Mouse (Mus musculus) embryonic facial prominence, embryonic 13.5 days (tissue): ENCODE data around the gene A630095E13Rik. TPM values are rescaled to one million over a fixed set of nuclear protein-coding genes. Genes with fewer than 3 reads are reported as not detected.
"Not testable (repeated sequence)": the region's sequence is repeated elsewhere in the genome, so short reads cannot be mapped to it uniquely, and the experiment has no call there.

ENCODE experiments used
- ATAC-seq: fragments of 200-750 bp; cut with Nextera tagmentation; 2 replicates; pipeline ENCODE4 v1.8.0; 2017; ENCODE audit warnings: low read depth; ENCODE audit not compliant: insufficient number of reproducible peaks, insufficient read depth, low FRiP score, low TSS enrichment
- H3K27ac ChIP-seq: fragments of 300-500 bp; sonication (generic); 2 replicates; pipeline ENCODE4 v1.5.1; 2015; ENCODE audit warnings: moderate library complexity, mild to moderate bottlenecking, inconsistent platforms
- H3K27me3 ChIP-seq: fragments of 300-500 bp; sonication (generic); 2 replicates; pipeline ENCODE4 v1.6.1; 2015; ENCODE audit warnings: mild to moderate bottlenecking, inconsistent platforms
- H3K36me3 ChIP-seq: fragments of 300-500 bp; sonication (generic); 2 replicates; pipeline ENCODE4 v1.6.1; 2015; ENCODE audit warnings: mild to moderate bottlenecking, inconsistent platforms
- H3K4me1 ChIP-seq: fragments of 300-500 bp; sonication (generic); 2 replicates; pipeline ENCODE4 v1.6.1; 2015; ENCODE audit warnings: inconsistent platforms
- H3K4me2 ChIP-seq: fragments of 300-500 bp; sonication (generic); 2 replicates; pipeline ENCODE4 v1.6.1; 2015; ENCODE audit warnings: moderate library complexity, mild to moderate bottlenecking, inconsistent platforms
- H3K4me3 ChIP-seq: fragments of 300-500 bp; sonication (generic); 2 replicates; pipeline ENCODE4 v1.5.1; 2015; ENCODE audit warnings: mild to moderate bottlenecking, inconsistent platforms
- H3K9ac ChIP-seq: fragments of 300-500 bp; sonication (generic); 2 replicates; pipeline ENCODE4 v1.6.1; 2015; ENCODE audit warnings: mild to moderate bottlenecking, inconsistent platforms
- H3K9me3 ChIP-seq: fragments of 300-500 bp; sonication (generic); 2 replicates; pipeline ENCODE4 v1.6.1; 2016; ENCODE audit warnings: inconsistent platforms
- WGBS: fragments of 180-500 bp; shearing (Covaris S2); methylation state at CpG from one replicate; pipeline ENCODE4 v1.1.7; 2015; ENCODE audit warnings: mixed read lengths; 5-methylcytosine and 5-hydroxymethylcytosine counted together
- polyA plus RNA-seq: library from polyadenylated mRNA; unstranded; fragments of >200 nt; fragmentation: Nextera tagmentation; extraction: Ambion mirVana; gene quantifications from 2 replicates; pipeline ENCODE4 v1.2.1, GENCODE M21; 2015

A630095E13Rik gene
- polyA plus RNA-seq = not detected in 2 replicates

DNA sequence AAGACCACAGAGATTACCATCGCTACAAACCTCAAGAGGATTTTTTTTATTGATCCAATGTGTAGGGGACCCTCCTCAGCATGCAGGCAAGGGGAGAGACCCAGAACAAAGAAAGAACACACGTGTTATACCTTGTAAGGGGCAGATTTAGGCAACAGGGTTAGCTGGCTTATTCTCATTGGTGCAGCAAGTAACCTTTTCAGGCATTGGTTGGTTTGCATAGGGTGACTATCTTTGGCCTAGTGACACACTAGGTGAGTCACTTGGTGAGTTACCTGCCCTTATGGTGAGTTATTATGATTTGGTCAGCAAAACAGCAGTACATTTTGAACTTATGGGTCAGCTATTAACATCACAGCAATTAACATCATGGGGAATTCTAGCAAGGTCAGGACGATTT, at the start of gene A630095E13Rik:
Gene A630095E13Rik (minus strand): TSS at position 101 of the 400 bp plus-strand sequence.
- not testable (repeated sequence) for H3K9ac ChIP-seq, H3K9me3 ChIP-seq, ATAC-seq, H3K4me1 ChIP-seq, H3K27ac ChIP-seq, H3K36me3 ChIP-seq, H3K4me3 ChIP-seq, H3K4me2 ChIP-seq, H3K27me3 ChIP-seq
- WGBS = 70% methylated on average over 3 of the region's 3 CpGs

DNA sequence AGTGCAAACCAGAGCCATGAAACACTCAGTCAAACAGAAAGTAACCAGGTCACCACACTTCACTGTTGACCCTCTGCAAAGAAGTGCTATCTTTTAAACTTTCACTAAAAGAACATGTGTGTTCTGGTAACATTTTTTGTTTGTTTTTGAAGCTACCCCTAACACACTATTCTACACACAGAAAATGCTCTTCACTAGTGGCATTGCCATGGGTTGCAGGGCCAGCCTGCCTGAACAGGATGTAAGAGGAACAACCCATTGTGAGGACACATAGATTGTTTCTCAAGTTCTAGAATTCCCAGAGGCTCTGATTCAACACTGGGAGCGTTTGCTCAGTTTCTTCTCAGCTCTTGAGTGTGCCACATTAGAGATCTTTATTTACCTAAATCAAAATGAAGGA, 49.7 kb upstream of the A630095E13Rik start, which contains the start of gene Acrv1:
Gene Acrv1 (plus strand): TSS at position 301 of the 400 bp plus-strand sequence.
- no peaks in the 10 kb centered on the region for H3K36me3 ChIP-seq
- no peak within 1 kb of the TSS for H3K4me2 ChIP-seq
- ATAC-seq = no peak
- no peaks in the 10 kb centered on the region for H3K9me3 ChIP-seq
- no peak within 1 kb of the TSS for H3K9ac ChIP-seq
- no peaks in the 10 kb centered on the region for H3K4me1 ChIP-seq
- H3K27me3 ChIP-seq = no peaks in the 10 kb centered on the region
- WGBS = 69% methylated on average over 1 of the region's 1 CpGs
- no peak within 1 kb of the TSS for H3K27ac ChIP-seq
- H3K4me3 ChIP-seq = no peak within 1 kb of the TSS

DNA sequence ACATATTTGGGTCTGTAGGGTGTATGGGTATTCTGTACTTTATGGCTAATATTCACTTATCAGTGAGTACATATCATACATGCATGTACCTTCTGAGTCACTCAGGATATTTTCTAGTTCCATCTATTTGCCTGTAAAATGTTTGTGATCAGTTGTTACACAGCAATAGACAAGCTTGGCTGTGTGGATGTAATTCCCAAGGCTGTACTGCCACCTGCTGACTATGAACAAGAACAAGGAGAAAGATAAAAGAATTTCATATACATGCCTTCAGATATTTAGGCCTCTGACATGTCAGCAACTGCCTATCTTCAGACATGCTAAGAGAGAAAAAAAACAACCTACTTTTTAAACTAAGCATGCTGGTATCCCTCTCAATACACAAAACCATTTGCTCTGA, 44.2 kb upstream of the A630095E13Rik start:
- Histone ChIP-seq H3K27ac (no peak overlapping the region), H3K9ac (no peak overlapping the region), H3K9me3 (no peaks in the 10 kb centered on the region), H3K36me3 (no peaks in the 10 kb centered on the region), H3K27me3 (no peaks in the 10 kb centered on the region), H3K4me1 (no peaks in the 10 kb centered on the region), H3K4me2 (no peak overlapping the region), H3K4me3 (no peak overlapping the region)
- ATAC-seq = no peak

DNA sequence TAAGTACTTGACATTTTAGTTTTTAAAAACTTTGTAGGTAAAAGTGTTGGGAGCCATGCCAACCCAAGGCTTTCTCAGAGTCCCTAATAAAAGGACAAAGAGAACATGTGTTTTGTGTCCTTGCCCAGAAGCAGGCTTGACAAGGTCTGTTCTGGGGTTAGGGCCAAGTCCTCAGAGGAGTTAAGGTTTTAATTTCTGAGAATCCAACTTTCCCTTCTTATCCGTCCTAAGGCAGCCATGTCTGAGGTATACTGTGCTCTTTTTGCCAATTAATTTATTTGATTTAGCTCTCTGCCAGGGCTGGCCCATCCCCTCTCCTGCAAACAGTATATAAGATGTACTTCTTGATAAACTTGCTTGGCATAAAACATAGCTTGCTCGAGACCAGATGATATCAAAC, 38.2 kb upstream of the A630095E13Rik start:
- no peak overlapping the region for H3K9ac ChIP-seq
- ATAC-seq = no peak
- no peak overlapping the region for H3K4me2 ChIP-seq
- 58% methylated on average over 2 of the region's 2 CpGs for WGBS
- no peak overlapping the region for H3K4me3 ChIP-seq
- H3K9me3 ChIP-seq = no peaks in the 10 kb centered on the region
- no peaks in the 10 kb centered on the region for H3K36me3 ChIP-seq
- H3K27ac ChIP-seq = no peak overlapping the region
- H3K27me3 ChIP-seq = no peaks in the 10 kb centered on the region
- H3K4me1 ChIP-seq = no peaks in the 10 kb centered on the region

Other genes starting within 250 kb of the A630095E13Rik start
- gene Gm7257, start 211.5 kb downstream of the A630095E13Rik start, polyA plus RNA-seq = not detected in 2 replicates
- gene Gm9513, start 167.7 kb downstream of the A630095E13Rik start, polyA plus RNA-seq = not detected in 2 replicates
- not detected in 2 replicates for gene Gm5615, start 101.4 kb downstream of the A630095E13Rik start, polyA plus RNA-seq
- gene Gm17689, start 60.7 kb downstream of the A630095E13Rik start, polyA plus RNA-seq = not detected in 2 replicates
- gene Acrv1, start 49.8 kb upstream of the A630095E13Rik start, polyA plus RNA-seq = not detected in 2 replicates
- 36.4 and 47.9 TPM in 2 replicates for gene Chek1, start 83.7 kb upstream of the A630095E13Rik start, polyA plus RNA-seq
- 239 and 241 TPM in 2 replicates for gene Stt3a, start 124.3 kb upstream of the A630095E13Rik start, polyA plus RNA-seq
- 119 TPM in 2 replicates for gene Ei24, start 154.0 kb upstream of the A630095E13Rik start, polyA plus RNA-seq
- 80.5 and 80.9 TPM in 2 replicates for gene Fez1, start 178.5 kb upstream of the A630095E13Rik start, polyA plus RNA-seq